Mouse (Mus musculus): ENCODE measurements around the gene Ush2a.

- TF ChIP-seq POLR2A (IDR thresholded peaks at IDR 0.05; ENCODE audit: low read depth, low read length) (no peak), CTCF (conservative IDR thresholded peaks at IDR 0.05; ENCODE audit: insufficient read depth, insufficient read length, low read depth, low read length) (no peak)
These were observed 635.2 kb downstream of the Ush2a start for GRCm38 (mm10) chr1:188896906-188897551.

All from kidney, adult 2 months (tissue).